Mouse (Mus musculus): ENCODE measurements at regions not wholly inside any gene's neighbourhood (a gene's known extent, or its start where the extent isn't known, plus 50 kb on each side); places are given as distances from the start of the nearest gene placed in this dataset.

DNA sequence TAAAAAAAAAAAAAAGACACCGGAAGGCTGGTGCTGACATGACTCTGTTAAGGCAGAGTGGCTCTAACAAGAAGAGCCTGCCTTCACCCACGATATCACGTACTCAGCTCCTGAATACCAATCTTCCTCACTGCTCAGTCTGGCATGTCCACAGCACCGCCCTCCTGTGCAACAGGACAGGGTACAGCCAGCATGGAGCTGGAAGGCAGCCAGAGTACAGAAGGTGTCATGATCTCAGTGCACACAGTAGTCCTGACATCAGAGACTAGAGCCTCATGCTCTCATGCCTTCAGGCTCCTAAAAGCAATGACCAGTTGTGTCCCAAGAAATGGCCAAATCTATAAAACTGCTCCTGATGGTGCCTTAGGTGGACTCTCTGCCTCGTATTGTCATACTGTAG is 229.7 kb upstream of the Zdhhc25 start:
- DNase-seq (ENCODE audit: inconsistent ontology term): no peak

DNA sequence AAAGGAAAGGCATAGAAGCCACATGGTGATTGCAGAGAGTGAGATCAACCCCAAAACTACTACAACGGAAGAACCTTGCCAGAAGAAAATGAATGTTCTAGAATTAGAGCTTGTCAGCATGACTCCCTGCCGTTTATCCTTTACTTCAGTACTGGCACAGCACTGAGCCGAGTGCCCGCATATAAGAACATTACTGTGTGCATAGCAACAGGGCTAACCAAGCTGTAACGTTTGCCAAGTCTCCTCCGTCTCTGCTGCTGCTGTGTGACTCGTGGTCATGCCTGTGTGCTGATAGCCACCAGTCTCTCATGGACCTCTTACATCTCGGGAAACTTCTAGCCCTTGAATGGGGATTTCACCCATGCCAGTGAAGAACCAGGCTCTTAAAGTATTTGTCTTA is 228.1 kb upstream of the Zdhhc25 start:
- DNase-seq (ENCODE audit: inconsistent ontology term): no peak

DNA sequence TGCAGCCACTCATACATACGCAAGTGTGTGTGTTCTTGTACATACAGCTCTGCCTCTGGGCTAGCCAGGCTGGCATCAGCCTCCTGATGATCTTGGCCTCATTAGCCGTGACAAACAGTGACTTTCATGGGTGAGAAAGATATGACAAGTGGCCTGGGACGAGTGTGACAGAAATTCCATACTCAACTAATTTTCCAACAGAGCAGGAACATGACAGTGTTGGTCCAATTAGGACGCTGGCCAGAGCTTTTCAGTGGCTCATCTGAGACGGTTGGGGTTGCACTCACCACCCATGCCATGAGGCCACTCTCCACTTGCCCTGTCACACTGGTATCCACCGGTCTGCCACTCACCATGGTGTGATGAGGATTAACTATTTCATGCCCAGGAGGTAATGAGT is 226.2 kb upstream of the Zdhhc25 start:
- peak; percentile 69 for DNase-seq (ENCODE audit: inconsistent ontology term)

DNA sequence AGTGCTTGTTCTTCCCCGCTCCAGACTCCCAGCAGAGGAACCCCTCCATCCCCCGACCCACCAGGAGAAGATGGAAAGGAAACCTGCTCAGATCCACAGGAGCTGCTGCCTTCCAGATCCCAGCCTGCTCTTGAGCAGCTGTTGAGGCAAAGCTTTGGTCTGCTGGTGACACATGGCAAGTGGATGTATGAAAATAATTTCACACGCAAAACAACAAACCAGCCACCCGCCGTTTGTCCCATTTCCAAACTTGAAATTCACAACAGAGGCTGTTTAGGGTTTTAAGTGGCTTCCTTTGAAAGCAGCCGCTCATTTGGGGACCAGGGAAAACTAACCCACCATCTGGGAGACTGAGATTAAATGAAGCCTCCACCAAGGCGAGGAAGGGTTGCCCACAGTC is 220.8 kb upstream of the Zdhhc25 start:
- DNase-seq (ENCODE audit: inconsistent ontology term): no peak

DNA sequence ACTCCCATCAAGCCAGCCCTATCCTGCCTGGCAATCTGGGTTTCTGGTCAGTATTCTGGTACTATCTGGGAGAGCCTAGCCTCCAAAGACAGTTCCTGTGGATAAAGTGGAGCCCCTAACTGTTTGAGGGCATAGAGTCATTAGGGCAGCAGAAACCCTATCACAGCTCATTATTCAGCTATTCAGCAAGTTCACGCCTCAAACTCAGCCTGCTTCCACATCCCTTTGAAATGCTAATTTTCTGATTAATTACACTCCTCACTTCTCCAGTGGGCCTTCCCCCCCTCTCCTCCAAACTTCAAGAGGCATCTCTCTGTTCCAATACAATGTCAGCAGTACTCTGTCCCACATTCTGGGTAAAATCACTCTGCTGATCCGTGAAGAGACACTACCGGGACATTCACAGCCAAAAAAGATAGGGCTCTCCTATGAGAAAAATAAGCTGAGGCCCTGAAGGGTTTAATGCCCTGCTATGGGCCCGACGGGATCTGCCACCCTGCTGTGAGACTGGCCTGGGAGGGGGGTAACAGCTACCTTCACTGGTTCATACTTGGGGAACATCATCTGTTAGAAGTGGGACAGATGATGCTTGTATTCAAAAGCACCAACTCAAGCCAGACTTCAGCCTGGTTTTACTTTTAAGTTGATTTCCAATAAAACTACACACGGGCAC is 220.0 kb upstream of the Zdhhc25 start:
- DNase-seq (ENCODE audit: inconsistent ontology term): peak; percentile 75

DNA sequence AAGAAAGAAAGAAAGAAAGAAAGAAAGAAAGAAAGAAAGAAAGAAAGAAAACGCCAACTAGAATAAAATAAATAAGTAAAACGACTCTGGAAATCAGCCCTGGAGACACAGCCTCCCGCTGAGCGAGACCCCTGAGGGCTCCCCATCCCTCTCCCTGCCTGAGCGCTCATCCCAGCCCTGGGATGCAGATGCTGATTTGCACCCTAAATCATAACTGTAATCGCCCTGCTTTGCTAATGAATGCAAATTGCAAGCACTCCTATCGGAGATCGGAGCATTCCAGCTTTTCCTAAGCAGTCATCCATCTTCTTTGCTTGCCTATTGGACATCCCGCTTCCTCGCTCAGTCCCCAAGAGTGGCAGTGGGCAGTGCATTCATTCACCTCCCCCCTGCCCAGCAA is 218.7 kb upstream of the Zdhhc25 start:
- no peak for DNase-seq (ENCODE audit: inconsistent ontology term)

DNA sequence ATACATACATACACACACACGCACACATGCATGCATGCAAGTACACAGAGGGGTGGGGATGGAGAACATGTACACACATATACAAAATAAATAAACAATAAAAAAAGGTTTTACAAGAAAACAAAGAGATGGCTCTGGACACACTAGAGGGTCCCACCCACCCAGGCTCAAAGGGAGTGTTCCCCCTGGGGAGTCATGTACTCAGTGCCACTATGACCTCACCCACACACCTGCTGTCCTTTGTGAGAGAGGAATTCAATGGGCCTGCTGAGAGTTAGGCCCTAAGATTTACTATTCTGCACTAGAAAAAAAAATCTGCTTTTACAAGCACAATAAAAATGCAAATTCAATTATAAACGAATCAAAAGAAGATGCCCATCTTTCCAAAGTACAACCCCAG is 214.2 kb upstream of the Zdhhc25 start:
- DNase-seq (ENCODE audit: inconsistent ontology term): no peak

DNA sequence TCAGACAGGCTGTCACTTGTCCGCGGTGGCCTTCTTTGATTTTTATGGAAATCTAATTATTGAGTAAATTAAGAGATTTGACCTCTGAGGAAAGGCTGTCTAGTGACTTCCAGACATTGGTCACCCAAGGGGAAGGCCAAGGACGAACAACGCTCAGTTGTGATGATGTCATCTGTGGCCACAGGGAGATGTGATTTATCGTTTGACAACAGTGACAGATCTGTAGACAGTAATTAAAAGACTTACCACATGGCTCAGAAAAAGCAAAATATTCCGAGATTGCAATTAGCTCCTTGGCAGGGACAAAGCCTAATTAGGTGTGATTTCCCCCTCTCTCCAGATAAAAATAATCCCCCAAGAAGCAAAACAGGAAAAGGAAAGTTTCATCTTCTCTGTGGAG is 213.4 kb upstream of the Zdhhc25 start:
- no peak for DNase-seq (ENCODE audit: inconsistent ontology term)

DNA sequence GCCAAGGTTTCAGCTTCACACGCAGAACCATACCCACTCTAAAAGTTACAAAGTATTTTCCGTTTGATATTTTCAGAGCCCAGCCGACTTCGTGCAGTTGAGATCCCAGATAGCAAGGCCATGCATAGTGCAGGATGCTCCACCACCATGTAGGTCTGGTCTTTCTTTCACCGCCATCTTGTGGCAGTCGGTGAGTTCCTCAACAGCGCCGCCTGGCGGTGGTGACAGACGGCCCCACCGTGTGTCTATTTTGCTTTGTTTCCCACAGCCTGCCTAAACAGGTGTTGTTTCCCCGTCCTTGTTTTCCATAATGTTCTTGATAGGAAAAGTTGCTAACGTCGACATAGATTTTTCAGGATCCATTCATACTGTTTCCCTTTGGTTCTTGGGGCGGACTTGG is 208.3 kb upstream of the Zdhhc25 start:
- DNase-seq (ENCODE audit: inconsistent ontology term): no peak

DNA sequence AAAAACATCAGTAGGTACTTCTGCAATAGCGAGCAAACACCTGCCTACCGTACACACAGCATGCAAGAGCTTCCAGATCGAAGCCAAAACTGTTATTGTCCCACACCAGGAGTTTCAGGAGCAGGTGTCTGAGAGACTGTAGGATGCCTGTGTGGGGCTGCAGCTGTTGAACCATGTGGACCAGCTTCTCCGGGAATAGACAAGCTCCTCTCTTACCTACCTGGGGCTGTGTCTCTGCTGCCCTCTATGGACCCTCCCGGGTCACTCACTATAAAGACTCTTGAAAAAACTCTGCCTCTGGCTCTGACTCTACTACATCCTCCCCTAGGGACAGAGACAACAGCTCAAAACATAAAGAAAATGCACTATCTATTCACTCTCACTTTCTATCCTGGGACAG is 201.0 kb upstream of the Zdhhc25 start:
- DNase-seq (ENCODE audit: inconsistent ontology term): no peak

DNA sequence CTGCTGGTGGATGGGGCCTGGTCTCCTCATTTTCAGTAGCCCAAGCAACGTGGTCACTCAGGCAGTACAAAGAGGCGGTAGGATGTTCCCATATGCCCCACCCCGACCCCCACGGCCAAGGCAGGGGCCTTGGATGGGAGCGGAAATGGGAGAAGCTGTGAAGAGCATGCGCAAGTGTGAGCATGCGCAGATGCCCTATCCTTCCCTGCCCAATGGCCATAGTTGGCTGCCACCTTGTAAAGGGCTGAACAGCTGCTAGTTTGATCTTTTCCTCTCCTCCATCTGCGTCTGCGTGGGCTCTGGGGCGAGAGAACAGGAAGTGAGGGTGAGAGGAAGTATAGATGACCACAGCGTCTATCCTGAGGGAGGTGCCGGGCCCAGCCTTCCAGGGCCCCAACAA is 200.1 kb upstream of the Zdhhc25 start:
- no peak for DNase-seq (ENCODE audit: inconsistent ontology term)

DNA sequence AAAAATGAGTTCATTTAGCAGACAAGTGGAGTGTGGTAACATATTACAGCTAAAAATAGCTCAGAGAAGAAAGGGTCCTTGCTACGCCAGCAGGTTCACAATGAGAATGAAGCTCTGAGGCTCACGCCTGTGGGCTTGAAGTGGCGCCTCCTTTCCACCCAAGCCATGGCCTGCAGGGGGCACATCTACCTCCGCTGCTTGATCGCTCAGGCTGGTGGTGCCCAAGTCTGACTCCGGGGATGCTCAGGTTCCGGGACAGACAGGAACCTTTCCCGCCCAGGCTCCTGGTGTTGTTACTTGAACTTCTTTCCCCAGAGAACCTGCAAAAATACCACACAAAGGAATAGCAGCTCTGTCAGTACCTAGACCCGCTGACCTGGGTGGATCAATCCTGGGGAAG is 199.3 kb upstream of the Zdhhc25 start:
- no peak for DNase-seq (ENCODE audit: inconsistent ontology term)

DNA sequence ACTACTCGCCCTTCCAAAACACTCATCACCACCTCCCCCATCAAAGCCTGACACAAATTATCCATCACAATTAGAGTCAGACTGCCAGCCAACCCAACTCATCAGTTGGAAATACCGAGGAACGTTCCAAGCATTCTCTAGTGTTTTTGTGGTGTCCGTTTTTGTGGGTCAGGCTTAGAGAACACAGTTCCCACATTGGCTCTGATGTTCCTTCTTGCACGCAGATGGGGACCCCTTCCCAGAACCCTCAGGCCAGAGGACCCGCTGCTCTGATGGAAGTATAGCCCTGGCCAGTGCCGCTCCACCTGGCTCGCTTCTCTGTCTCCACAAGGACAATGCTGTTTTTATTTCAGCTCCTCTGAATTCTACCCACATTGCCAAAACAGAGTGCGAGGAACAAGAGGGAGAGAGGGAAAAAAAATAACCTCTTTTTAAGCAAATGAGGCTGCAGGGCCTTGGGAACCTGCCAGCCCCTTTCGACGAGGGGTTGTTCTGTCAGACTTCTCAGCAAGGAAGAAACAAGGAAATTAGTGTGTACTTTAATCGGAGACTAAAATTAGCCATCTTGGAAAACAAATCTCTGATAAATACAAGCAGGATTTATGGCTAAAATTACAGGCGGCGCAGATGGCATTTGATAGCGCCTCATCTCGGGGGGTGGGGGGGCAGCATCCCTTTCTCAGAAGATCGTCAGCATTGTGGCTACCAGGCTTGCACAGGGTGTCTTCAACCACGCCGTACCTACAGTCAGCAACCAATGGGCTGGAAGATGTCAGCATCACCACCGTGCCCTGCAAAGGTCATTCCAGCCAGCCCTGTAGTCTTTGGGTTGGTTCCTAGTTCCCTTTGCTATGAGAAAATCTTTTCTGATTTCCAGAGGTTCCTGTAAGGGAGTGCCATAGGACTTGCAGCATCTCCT is 191.4 kb upstream of the Zdhhc25 start:
- peak; percentile 96 for DNase-seq (ENCODE audit: inconsistent ontology term)

DNA sequence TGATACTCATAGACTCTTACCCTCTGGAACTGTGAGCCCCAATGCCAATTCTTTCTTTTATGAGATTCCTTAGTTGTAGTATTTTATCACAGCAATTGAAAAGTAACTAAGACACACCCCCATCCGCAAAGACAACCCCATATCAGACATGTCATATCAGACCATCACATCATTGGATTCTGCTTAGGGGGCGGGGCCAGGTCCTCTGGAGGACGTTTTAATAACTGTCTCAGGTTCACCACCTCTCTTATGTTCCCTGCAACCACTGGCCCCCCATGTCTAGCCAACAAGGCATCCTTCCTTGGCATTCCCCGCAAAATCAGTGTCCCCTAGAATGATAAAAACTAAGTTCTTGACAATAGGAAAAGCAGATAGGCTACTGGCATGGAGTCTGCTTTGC is 185.9 kb upstream of the Zdhhc25 start:
- DNase-seq (ENCODE audit: inconsistent ontology term): no peak

DNA sequence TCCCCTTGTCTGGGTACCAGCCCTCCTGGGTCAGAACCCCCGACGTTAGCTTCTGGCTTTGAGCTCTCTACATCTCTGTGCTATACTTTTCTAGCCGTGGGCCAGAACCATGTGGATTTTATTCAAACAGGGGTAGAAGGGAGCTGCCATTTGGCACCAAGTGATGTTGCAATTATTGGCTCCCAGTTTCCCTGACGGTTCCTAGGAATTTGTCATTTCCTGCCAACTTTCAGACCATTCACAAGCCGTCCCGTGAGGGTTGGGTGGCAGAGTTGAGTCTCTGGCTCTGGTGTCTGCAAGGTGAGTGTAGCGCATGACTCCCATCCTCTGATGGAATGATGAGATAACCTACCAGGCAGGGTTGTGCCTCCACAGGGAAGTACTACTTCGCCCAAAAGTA is 181.2 kb upstream of the Zdhhc25 start:
- DNase-seq (ENCODE audit: inconsistent ontology term): peak; percentile 72

DNA sequence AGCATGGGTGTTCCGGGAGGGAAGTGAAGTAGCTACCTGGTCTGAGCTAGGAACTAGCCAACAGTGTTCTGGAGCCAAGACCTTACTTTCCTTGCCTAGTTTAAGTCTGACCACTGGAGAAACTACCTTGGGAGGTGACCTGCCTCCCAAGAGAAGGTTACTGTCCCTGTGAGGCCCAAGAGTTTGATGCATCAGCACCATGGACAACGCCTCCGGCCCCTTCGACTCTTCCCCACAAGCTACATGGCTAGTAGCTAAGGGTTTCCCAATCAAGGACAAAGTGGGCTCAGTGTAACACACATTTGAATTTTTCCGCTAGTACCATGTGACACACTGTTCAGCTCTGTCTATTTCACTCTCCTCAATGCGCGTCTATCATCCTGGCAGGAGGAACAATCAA is 171.7 kb upstream of the Zdhhc25 start:
- no peak for DNase-seq (ENCODE audit: inconsistent ontology term)

DNA sequence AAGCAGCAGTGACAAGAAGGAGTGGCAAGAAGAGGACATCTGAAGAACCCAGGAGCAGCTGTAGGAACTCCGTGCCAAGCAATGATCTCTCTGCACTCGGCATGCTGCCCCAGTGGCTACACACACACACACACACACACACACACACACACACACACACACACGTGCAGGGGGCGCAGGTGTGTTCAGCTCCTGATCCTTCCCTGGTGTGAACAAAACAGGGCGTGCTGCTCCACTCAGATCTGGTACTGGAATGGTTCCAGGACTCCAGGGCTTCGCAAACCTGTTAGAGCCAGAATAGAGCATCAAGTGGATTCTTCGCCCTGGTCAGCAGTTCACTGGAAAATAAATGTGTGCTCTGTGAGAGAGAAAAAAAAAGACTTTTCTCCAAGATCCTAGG is 169.2 kb upstream of the Zdhhc25 start:
- no peak for DNase-seq (ENCODE audit: inconsistent ontology term)

DNA sequence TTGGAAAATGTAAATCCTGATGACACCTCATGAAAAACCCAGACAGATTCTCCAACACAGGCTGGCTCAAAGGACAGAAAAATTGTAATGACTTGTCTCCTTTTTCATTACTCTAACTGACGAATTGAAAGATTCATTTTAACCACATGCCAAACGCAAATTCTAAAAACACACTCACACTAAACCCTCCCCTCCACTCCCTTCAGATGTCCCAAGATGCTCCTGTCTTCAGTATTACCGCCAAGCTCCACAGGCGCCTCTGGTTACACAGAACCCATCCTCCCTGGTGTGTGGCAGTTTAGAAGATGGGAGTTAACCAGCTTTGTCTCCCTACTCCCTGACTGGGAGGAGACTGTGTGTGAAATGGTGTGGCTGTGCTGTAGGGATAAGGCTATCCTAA is 151.8 kb upstream of the Zdhhc25 start:
- DNase-seq (ENCODE audit: inconsistent ontology term): no peak

DNA sequence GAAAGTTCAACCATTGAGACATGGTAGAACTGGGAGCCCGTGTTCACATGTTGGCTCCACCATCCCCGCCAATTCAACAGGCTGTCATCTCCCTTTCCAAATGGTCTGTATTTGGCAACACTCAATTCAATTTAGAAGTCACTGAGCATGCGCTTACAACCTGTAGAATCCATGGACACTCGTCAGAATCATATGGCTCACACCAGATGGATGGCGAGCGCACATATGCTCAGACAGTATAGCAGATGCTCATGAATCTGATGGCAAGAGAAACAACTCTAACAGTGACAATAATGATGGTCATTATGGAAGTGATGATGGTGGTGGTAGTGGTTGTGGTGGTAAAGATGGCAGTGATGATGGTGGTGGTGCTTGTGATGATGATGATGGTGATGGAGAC is 148.9 kb upstream of the Zdhhc25 start:
- no peak for DNase-seq (ENCODE audit: inconsistent ontology term)

DNA sequence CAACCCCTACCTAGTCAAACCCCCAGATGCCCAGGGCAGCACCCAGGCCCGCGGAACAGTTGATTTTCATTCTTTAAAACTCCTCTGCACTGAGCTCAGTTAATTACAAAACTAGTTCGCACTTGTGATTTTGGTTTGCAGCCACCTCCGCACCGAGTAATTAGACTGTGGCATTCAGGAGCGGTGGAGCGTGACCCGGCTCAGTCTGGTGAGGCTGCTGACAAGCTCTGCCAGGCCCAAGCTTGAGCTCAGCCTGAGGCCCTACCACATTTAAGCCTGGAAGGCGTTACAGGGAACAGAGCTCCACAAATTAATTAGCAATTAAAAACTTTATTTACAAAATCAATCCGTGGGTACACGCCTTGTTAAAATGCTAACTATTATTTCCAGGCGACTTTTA is 132.0 kb upstream of the Zdhhc25 start:
- DNase-seq (ENCODE audit: inconsistent ontology term): peak; percentile 91

DNA sequence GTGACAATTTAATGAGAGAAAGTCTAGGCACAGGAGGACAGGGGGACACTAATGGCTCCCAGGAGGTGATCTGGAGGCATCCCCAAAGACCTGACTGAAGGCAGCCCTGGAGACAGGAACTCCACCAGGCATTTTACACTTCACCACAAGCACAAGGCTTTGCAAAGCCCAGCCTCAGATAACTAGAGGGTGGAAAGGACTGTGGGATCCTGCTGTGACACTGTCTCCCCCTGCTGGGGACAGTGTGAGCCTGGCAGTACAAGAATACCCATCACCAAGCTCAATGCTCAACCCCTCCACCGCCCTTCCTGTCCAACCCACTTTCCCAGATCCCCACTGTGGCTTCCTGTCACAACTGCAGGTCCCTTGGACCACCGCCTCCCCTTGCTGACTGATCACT is 131.3 kb upstream of the Zdhhc25 start:
- DNase-seq (ENCODE audit: inconsistent ontology term): peak; percentile 70

DNA sequence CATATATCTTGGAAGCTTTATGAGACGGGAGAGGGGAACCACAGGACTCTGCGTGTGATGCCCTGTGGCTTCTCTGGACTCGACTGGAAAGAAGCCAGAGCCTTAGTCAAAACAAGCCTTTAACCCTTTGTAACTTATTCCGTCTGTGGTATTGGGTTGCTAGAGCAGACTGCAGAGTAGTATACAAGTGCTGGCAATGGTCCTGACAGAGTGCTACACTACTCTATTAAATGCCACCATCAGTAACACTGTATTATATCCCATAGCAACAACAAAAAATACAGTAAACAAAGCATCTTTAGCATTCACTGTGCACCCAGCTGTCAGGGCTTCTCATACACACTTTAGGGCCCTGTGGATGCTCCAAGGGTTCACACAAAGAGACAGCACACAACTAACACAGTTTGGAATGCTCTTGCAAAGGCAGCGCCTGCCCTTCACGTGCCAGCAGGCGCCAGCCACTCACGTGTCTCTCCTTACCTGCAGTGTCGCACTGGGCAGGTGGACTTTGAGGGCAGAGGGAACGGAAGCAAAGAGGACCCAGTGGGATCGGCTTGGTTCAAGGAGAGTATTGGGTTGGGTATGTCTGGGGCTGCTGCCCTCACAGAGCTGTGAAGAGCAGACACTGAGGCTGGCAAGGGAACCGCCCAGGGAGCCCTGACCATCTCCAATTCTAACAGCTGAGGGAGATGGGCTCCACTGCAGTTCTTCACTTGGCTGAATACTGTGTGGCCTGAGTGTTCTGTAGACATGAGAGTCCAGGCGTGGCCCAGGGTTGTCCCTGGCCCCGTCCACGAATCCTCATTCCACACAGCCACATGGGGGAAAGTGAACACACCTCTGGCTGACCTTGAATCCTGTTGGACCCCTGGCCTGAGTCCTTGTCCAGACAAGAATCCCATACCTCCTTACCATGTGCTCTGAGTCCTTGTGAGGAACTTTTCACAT is 130.3 kb upstream of the Zdhhc25 start:
- no peak for DNase-seq (ENCODE audit: inconsistent ontology term)
